Mouse (Mus musculus): ENCODE results near the gene Atxn1. TPM values are rescaled to one million over a fixed set of nuclear protein-coding genes. Genes with fewer than 3 reads are reported as not detected.

The Atxn1 gene
- polyA plus RNA-seq, 1 experiment from 2014 or later: 6.8 TPM

GRCm38 (mm10) chr13:45693534-45693933 is 271.3 kb downstream of the Atxn1 start:
- H3K9ac ChIP-seq (ENCODE audit: low read depth, low read length): no peak overlapping the region
- peak; percentile 73 for DNase-seq (ENCODE audit: low spot score)
- H3K4me3 ChIP-seq (replicated peaks; ENCODE audit: low read depth, low read length): no peak overlapping the region
- no peak overlapping the region for H3K4me2 ChIP-seq (ENCODE audit: low read length)
- peaks cover 8% of the 10 kb centered on the region for H3K4me1 ChIP-seq (replicated peaks; ENCODE audit: insufficient read depth, low read length)
- H3K9me3 ChIP-seq (replicated peaks; ENCODE audit: low read length): no peaks in the 10 kb centered on the region
- H3K36me3 ChIP-seq (ENCODE audit: insufficient read depth, low read length): no peaks in the 10 kb centered on the region
- no peak; the same call in none of the 2 replicates for TF ChIP-seq CTCF (IDR thresholded peaks at IDR 0.05; ENCODE audit: low read depth)
- WGBS: 47% methylated on average over 11 of the region's 11 CpGs
- H3K27ac ChIP-seq: 0 out of 2 replicates have a peak overlapping the region, but pooled peaks have one; percentile 13
- no peak for ATAC-seq (replicated peaks; ENCODE audit: low FRiP score, low read depth)
- H3K27me3 ChIP-seq (ENCODE audit: insufficient read depth, low read length): no peaks in the 10 kb centered on the region

- Histone ChIP-seq H3K27me3 (ENCODE audit: insufficient read depth, low read length) (no peaks in the 10 kb centered on the region), H3K27ac (0 out of 2 replicates have a peak overlapping the region, but pooled peaks have one; percentile 13), H3K9ac (ENCODE audit: low read depth, low read length) (no peak overlapping the region), H3K4me1 (replicated peaks; ENCODE audit: insufficient read depth, low read length) (peaks cover 8% of the 10 kb centered on the region), H3K4me2 (ENCODE audit: low read length) (no peak overlapping the region), H3K4me3 (replicated peaks; ENCODE audit: low read depth, low read length) (no peak overlapping the region), H3K36me3 (ENCODE audit: insufficient read depth, low read length) (no peaks in the 10 kb centered on the region), H3K9me3 (replicated peaks; ENCODE audit: low read length) (no peaks in the 10 kb centered on the region)
- ATAC-seq (replicated peaks; ENCODE audit: low FRiP score, low read depth) (no peak), DNase-seq (ENCODE audit: low spot score) (no peak)
- WGBS: 74% methylated on average over 4 of the region's 4 CpGs
- TF ChIP-seq CTCF (IDR thresholded peaks at IDR 0.05; ENCODE audit: low read depth): no peak
Measured at GRCm38 (mm10) chr13:45693126-45693525, 271.7 kb downstream of the Atxn1 start.

- H3K27me3 ChIP-seq (ENCODE audit: insufficient read depth, low read length): no peaks in the 10 kb centered on the region
- H3K9me3 ChIP-seq (replicated peaks; ENCODE audit: low read length): no peaks in the 10 kb centered on the region
- 0 out of 2 replicates have a peak overlapping the region, but pooled peaks have one; percentile 13 for H3K27ac ChIP-seq
- WGBS: 42% methylated on average over 9 of the region's 9 CpGs
- DNase-seq (ENCODE audit: low spot score) (no peak), ATAC-seq (replicated peaks; ENCODE audit: low FRiP score, low read depth) (peak; percentile 40; the same call in 1 of the 2 replicates)
- no peak for TF ChIP-seq CTCF (IDR thresholded peaks at IDR 0.05; ENCODE audit: low read depth)
- H3K36me3 ChIP-seq (ENCODE audit: insufficient read depth, low read length): no peaks in the 10 kb centered on the region
- no peak overlapping the region for H3K4me3 ChIP-seq (replicated peaks; ENCODE audit: low read depth, low read length)
- no peak overlapping the region for H3K4me2 ChIP-seq (ENCODE audit: low read length)
- H3K4me1 ChIP-seq (replicated peaks; ENCODE audit: insufficient read depth, low read length): peaks cover 8% of the 10 kb centered on the region
- H3K9ac ChIP-seq (ENCODE audit: low read depth, low read length): 0 out of 2 replicates have a peak overlapping the region, but pooled peaks have one; percentile 23
Measured at GRCm38 (mm10) chr13:45692440-45692839, 272.4 kb downstream of the Atxn1 start.

GRCm38 (mm10) chr13:45690426-45690825 is 274.4 kb downstream of the Atxn1 start:
- Histone ChIP-seq H3K4me2 (ENCODE audit: low read length) (no peak overlapping the region), H3K36me3 (ENCODE audit: insufficient read depth, low read length) (no peaks in the 10 kb centered on the region), H3K9ac (ENCODE audit: low read depth, low read length) (no peak overlapping the region), H3K27ac (no peak overlapping the region), H3K9me3 (replicated peaks; ENCODE audit: low read length) (no peaks in the 10 kb centered on the region), H3K4me1 (replicated peaks; ENCODE audit: insufficient read depth, low read length) (peaks cover 8% of the 10 kb centered on the region), H3K27me3 (ENCODE audit: insufficient read depth, low read length) (no peaks in the 10 kb centered on the region), H3K4me3 (replicated peaks; ENCODE audit: low read depth, low read length) (no peak overlapping the region)
- no peak for ATAC-seq (replicated peaks; ENCODE audit: low FRiP score, low read depth)
- 85% methylated on average over 1 of the region's 1 CpGs for WGBS
- no peak for TF ChIP-seq CTCF (IDR thresholded peaks at IDR 0.05; ENCODE audit: low read depth)
- no peak for DNase-seq (ENCODE audit: low spot score)

- no peak for TF ChIP-seq CTCF (IDR thresholded peaks at IDR 0.05; ENCODE audit: low read depth)
- Histone ChIP-seq H3K4me2 (ENCODE audit: low read length) (no peak overlapping the region), H3K9ac (ENCODE audit: low read depth, low read length) (no peak overlapping the region), H3K27me3 (ENCODE audit: insufficient read depth, low read length) (no peaks in the 10 kb centered on the region), H3K9me3 (replicated peaks; ENCODE audit: low read length) (no peaks in the 10 kb centered on the region), H3K27ac (no peak overlapping the region), H3K36me3 (ENCODE audit: insufficient read depth, low read length) (no peaks in the 10 kb centered on the region), H3K4me3 (replicated peaks; ENCODE audit: low read depth, low read length) (no peak overlapping the region), H3K4me1 (replicated peaks; ENCODE audit: insufficient read depth, low read length) (peaks cover 12% of the 10 kb centered on the region)
- 72% methylated on average over 2 of the region's 2 CpGs for WGBS
- DNase-seq (ENCODE audit: low spot score) (no peak), ATAC-seq (replicated peaks; ENCODE audit: low FRiP score, low read depth) (no peak)
Measured at GRCm38 (mm10) chr13:45688864-45689263, 275.9 kb downstream of the Atxn1 start.

- ATAC-seq (replicated peaks; ENCODE audit: low FRiP score, low read depth) (no peak), DNase-seq (ENCODE audit: low spot score) (no peak)
- 95% methylated on average over 8 of the region's 8 CpGs for WGBS
- no peak for TF ChIP-seq CTCF (IDR thresholded peaks at IDR 0.05; ENCODE audit: low read depth)
- Histone ChIP-seq H3K4me3 (replicated peaks; ENCODE audit: low read depth, low read length) (no peak overlapping the region), H3K36me3 (ENCODE audit: insufficient read depth, low read length) (no peaks in the 10 kb centered on the region), H3K9ac (ENCODE audit: low read depth, low read length) (no peak overlapping the region), H3K27ac (no peak overlapping the region), H3K9me3 (replicated peaks; ENCODE audit: low read length) (no peaks in the 10 kb centered on the region), H3K4me2 (ENCODE audit: low read length) (no peak overlapping the region), H3K27me3 (ENCODE audit: insufficient read depth, low read length) (no peaks in the 10 kb centered on the region), H3K4me1 (replicated peaks; ENCODE audit: insufficient read depth, low read length) (peaks cover 8% of the 10 kb centered on the region)
Measured at GRCm38 (mm10) chr13:45687581-45687980, 277.2 kb downstream of the Atxn1 start.

GRCm38 (mm10) chr13:45686309-45686582 is 278.6 kb downstream of the Atxn1 start:
- no peak overlapping the region for H3K4me2 ChIP-seq (ENCODE audit: low read length)
- 60% methylated on average over 3 of the region's 3 CpGs for WGBS
- no peak overlapping the region for H3K4me3 ChIP-seq (replicated peaks; ENCODE audit: low read depth, low read length)
- no peaks in the 10 kb centered on the region for H3K36me3 ChIP-seq (ENCODE audit: insufficient read depth, low read length)
- 0 out of 2 replicates have a peak, but pooled peaks cover 3% of the 10 kb centered on the region for H3K4me1 ChIP-seq (replicated peaks; ENCODE audit: insufficient read depth, low read length)
- no peak for TF ChIP-seq CTCF (IDR thresholded peaks at IDR 0.05; ENCODE audit: low read depth)
- DNase-seq (ENCODE audit: low spot score) (no peak), ATAC-seq (replicated peaks; ENCODE audit: low FRiP score, low read depth) (no peak)
- H3K27me3 ChIP-seq (ENCODE audit: insufficient read depth, low read length): no peaks in the 10 kb centered on the region
- no peak overlapping the region for H3K27ac ChIP-seq
- no peaks in the 10 kb centered on the region for H3K9me3 ChIP-seq (replicated peaks; ENCODE audit: low read length)
- no peak overlapping the region for H3K9ac ChIP-seq (ENCODE audit: low read depth, low read length)
